Mouse (Mus musculus) adrenal gland, postnatal 36 days (tissue): Measurements from ENCODE around the gene Emc8. TPM values are rescaled to one million over a fixed set of nuclear protein-coding genes. Genes with fewer than 3 reads are reported as not detected.

Source experiments
- total RNA-seq, 2 experiments: library from RNA; stranded (reverse); gene quantifications; 2 replicates each; pipeline ENCODE4 v1.2.3; 2021

Gene Emc8
- total RNA-seq, 2 experiments from 2014 or later, result 104 to 144 TPM

Other genes starting within 250 kb of the Emc8 start
- 10 to 100 TPM in 1 of 2 experiments, 1 to 10 TPM in 1; 6.3 to 11.0 TPM for gene Gins2, start 79.3 kb downstream of the Emc8 start, total RNA-seq
- 10 to 100 TPM; 16.7 to 19.7 TPM for gene 1190005I06Rik, start 20.9 kb downstream of the Emc8 start, total RNA-seq
- under 1 TPM in 1 of 2 experiments, not detected in 1; 0.53 TPM for gene Gm27021, start 494 bp downstream of the Emc8 start, total RNA-seq
- gene Cox4i1, start 351 bp downstream of the Emc8 start, total RNA-seq, result 1,000 to 10,000 TPM; 1,531 to 1,538 TPM
- gene Irf8, start 67.8 kb upstream of the Emc8 start, total RNA-seq, result 10 to 100 TPM in 1 of 2 experiments, 1 to 10 TPM in 1; 9.8 to 44.7 TPM